Comparison of ENCODE assay signal across 8 mouse cellular contexts in the genomic region with DNA sequence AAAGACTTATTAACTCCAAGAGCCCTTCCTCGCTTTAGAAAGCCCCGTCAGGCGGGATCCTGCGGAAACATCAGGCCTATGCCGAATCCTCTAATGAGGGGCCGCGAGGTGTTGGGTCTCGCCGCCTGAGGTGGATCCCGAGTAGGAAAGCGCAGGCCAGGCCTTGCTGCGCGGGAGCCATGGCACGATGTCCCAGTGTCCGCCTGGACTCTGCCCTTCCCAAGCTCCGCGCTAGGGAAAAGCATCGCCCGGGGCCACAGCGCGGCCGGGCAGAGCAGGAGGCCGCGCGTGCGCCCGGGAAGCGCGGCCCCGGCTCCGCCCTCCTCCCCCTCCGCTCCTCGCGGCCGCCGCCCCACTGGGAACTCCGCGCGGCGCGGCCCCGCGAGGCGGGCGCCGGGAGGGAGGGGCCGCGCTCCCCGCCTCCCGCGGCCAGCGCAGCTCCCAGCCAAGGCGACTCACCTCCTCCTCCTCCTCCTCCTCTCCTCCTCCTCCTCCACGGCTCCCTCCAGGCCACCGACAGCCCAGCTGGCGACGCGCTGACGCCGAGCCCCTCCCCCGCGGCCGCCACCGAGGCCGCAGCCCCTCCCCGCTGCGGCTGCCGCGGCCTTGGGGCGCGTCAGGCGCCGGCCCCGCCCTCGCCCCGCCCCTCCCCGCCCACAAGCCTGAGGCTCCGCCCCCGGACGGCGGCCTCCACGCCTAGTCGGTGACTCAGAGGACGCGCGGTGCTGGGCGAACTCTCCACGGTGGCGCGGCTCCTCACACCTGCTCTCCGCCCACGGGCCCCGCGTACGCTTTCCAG. TPM values are rescaled to one million over a fixed set of nuclear protein-coding genes. Genes with fewer than 3 reads are reported as not detected.
DNase-seq lines count a peak whose midpoint lies in the region; ATAC-seq and TF ChIP-seq lines count a peak whose summit lies in the region.

No protein-coding gene starts in this region.

- intact Hi-C loops in left cerebral cortex, postnatal 4 days (cut with DNase I), result loop anchor here (5.0 to 10.0 kb wide), 2 partner anchors 180 to 452 kb away; no protein-coding TSS in a partner anchor

- no peaks in the 10 kb centered on the region for H3K36me3 ChIP-seq in embryonic facial prominence, embryonic 10.5 days (replicated peaks)
- no peaks in the 10 kb centered on the region for H3K36me3 ChIP-seq in intestine, postnatal 0 days (ENCODE audit: control insufficient read depth, insufficient read depth)
- no peaks in the 10 kb centered on the region for H3K36me3 ChIP-seq in midbrain, embryonic 11.5 days (ENCODE audit: control insufficient read depth, insufficient read depth, low read length)

- peak overlapping the region; percentile 82 for H3K4me2 ChIP-seq in intestine, postnatal 0 days (replicated peaks; ENCODE audit: low read depth)
- H3K4me2 ChIP-seq in midbrain, embryonic 11.5 days, result peak overlapping the region; percentile 76

- DNase-seq in adrenal gland, postnatal 14 days, result peak; percentile 96
- DNase-seq in embryonic facial prominence, embryonic 10.5 days (ENCODE audit: low spot score), result peak; percentile 96
- DNase-seq in left cerebral cortex, postnatal 4 days, result peak; percentile 88
- peak; percentile 99 for DNase-seq in midbrain, embryonic 11.5 days (ENCODE audit: low spot score, missing footprints)
- DNase-seq in right cerebral cortex, postnatal 4 days, result peak; percentile 81
- peak; percentile 95 for DNase-seq in yolk sac, embryonic 10.5 days (ENCODE audit: low spot score)

- no peaks in the 10 kb centered on the region for H3K27me3 ChIP-seq in embryonic facial prominence, embryonic 10.5 days (replicated peaks; ENCODE audit: low read depth, poor library complexity, severe bottlenecking)
- no peaks in the 10 kb centered on the region for H3K27me3 ChIP-seq in intestine, postnatal 0 days (replicated peaks; ENCODE audit: control insufficient read depth, insufficient read depth, low read length)
- no peaks in the 10 kb centered on the region for H3K27me3 ChIP-seq in midbrain, embryonic 11.5 days (ENCODE audit: control insufficient read depth, insufficient read depth, low read length)

- no peak for TF ChIP-seq CTCF in intestine, postnatal 0 days (IDR thresholded peaks at IDR 0.05; ENCODE audit: low read depth)

- H3K4me3 ChIP-seq in embryonic facial prominence, embryonic 10.5 days, result peak overlapping the region; percentile 83
- H3K4me3 ChIP-seq in intestine, postnatal 0 days (ENCODE audit: low read depth, low read length), result peak overlapping the region; percentile 59
- peak overlapping the region; percentile 73 for H3K4me3 ChIP-seq in midbrain, embryonic 11.5 days (ENCODE audit: low read depth, low read length)

- H3K9me3 ChIP-seq in embryonic facial prominence, embryonic 10.5 days, result no peaks in the 10 kb centered on the region
- H3K9me3 ChIP-seq in intestine, postnatal 0 days (ENCODE audit: control insufficient read depth), result no peaks in the 10 kb centered on the region
- no peaks in the 10 kb centered on the region for H3K9me3 ChIP-seq in midbrain, embryonic 11.5 days (ENCODE audit: control insufficient read depth, low read length)

- peak; percentile 85 for ATAC-seq in granulocyte monocyte progenitor cell, adult 5-6 weeks (replicated peaks; ENCODE audit: poor library complexity, severe bottlenecking)
- peak; percentile 96 for ATAC-seq in intestine, postnatal 0 days
- ATAC-seq in midbrain, embryonic 11.5 days (ENCODE audit: low FRiP score), result peak; percentile 97

- peak overlapping the region; percentile 88 for H3K9ac ChIP-seq in intestine, postnatal 0 days (ENCODE audit: low read depth, low read length)
- H3K9ac ChIP-seq in midbrain, embryonic 11.5 days (ENCODE audit: low read length), result peak overlapping the region; percentile 73

- peak overlapping the region; percentile 97 for H3K27ac ChIP-seq in embryonic facial prominence, embryonic 10.5 days (replicated peaks)
- peak overlapping the region; percentile 99 for H3K27ac ChIP-seq in intestine, postnatal 0 days (ENCODE audit: low read depth, low read length)
- H3K27ac ChIP-seq in midbrain, embryonic 11.5 days (ENCODE audit: low read depth, low read length), result peak overlapping the region; percentile 77

- peaks cover 10% of the 10 kb centered on the region for H3K4me1 ChIP-seq in embryonic facial prominence, embryonic 10.5 days
- H3K4me1 ChIP-seq in intestine, postnatal 0 days (replicated peaks; ENCODE audit: control insufficient read depth, insufficient read depth, low read length), result peaks cover 3% of the 10 kb centered on the region; the same call in 1 of the 2 replicates
- H3K4me1 ChIP-seq in midbrain, embryonic 11.5 days (ENCODE audit: control insufficient read depth, insufficient read depth, low read length), result no peaks in the 10 kb centered on the region; the same call in 1 of the 2 replicates

- WGBS in embryonic facial prominence, embryonic 10.5 days, result under 1% methylated on average over 91 of the region's 95 CpGs
- WGBS in intestine, postnatal 0 days, result under 1% methylated on average over 63 of the region's 95 CpGs
- under 1% methylated on average over 48 of the region's 95 CpGs for WGBS in midbrain, embryonic 11.5 days

RNA-seq across cellular contexts. Expression of a gene that starts 0.6 kb away (rescaled TPM):
- total RNA-seq in adrenal gland, postnatal 14 days (2021), result 11.2 and 12.1 TPM in 2 replicates
- polyA plus RNA-seq in embryonic facial prominence, embryonic 10.5 days (2016; fragmentation: Nextera tagmentation; extraction: Ambion mirVana), result 8.4 and 9.2 TPM in 2 replicates
- total RNA-seq in granulocyte monocyte progenitor cell, adult 5-6 weeks (2014; fragmentation: Nextera tagmentation), result 5.7 and 19.7 TPM in 2 replicates
- 21.6 and 22.9 TPM in 2 replicates for total RNA-seq in granulocyte monocyte progenitor cell, adult 5-6 weeks (2017)
- polyA plus RNA-seq in intestine, postnatal 0 days (2015; fragmentation: Nextera tagmentation; extraction: Ambion mirVana), result 5.7 and 6.4 TPM in 2 replicates
- 100 to 1,000 TPM; 103 to 108 TPM for total RNA-seq in left cerebral cortex, postnatal 4 days (2021)
- polyA plus RNA-seq in midbrain, embryonic 11.5 days (2014; fragmentation: Nextera tagmentation; extraction: Ambion mirVana), result 13.4 and 15.8 TPM in 2 replicates

Comparison
In these comparisons a context has a peak if more than half of its experiments do, and no peak if none do; other contexts are left out.
1. Peak in every context shown above with its lines: DNase-seq, ATAC-seq, H3K4me3 ChIP-seq and H3K27ac ChIP-seq.